Mouse (Mus musculus) forebrain, embryonic 16.5 days (tissue): Measurements from ENCODE around the gene Bicra. TPM values are rescaled to one million over a fixed set of nuclear protein-coding genes. Genes with fewer than 3 reads are reported as not detected.

ENCODE experiments used
- ATAC-seq: fragments of 200-750 bp; cut with Nextera tagmentation; 2 replicates; pipeline ENCODE4 v1.8.0; 2017; ENCODE audit warnings: mild to moderate bottlenecking, moderate library complexity
- H3K27ac ChIP-seq: fragments of 300-500 bp; sonication (generic); 2 replicates; pipeline ENCODE4 v1.5.1; 2014; ENCODE audit warnings: low read length, control low read depth
- H3K27me3 ChIP-seq: fragments of 300-500 bp; sonication (generic); replicated peaks from 2 replicates; pipeline ENCODE4 v1.6.1; 2014; ENCODE audit warnings: low read length; ENCODE audit not compliant: control insufficient read depth, insufficient read depth
- H3K36me3 ChIP-seq: fragments of 300-500 bp; sonication (generic); 2 replicates; pipeline ENCODE4 v1.6.1; 2014; ENCODE audit not compliant: control insufficient read depth, insufficient read depth
- H3K4me1 ChIP-seq: fragments of 300-500 bp; sonication (generic); replicated peaks from 2 replicates; pipeline ENCODE4 v1.6.1; 2014; ENCODE audit warnings: low read length; ENCODE audit not compliant: control insufficient read depth, insufficient read depth
- H3K4me2 ChIP-seq: fragments of 300-500 bp; sonication (generic); 2 replicates; pipeline ENCODE4 v1.6.1; 2014; ENCODE audit warnings: mild to moderate bottlenecking, low read length, control low read depth
- H3K4me3 ChIP-seq: fragments of 300-500 bp; sonication (generic); replicated peaks from 2 replicates; pipeline ENCODE4 v1.5.1; 2014; ENCODE audit warnings: mild to moderate bottlenecking, low read length, control low read depth
- H3K9ac ChIP-seq: fragments of 300-500 bp; sonication (generic); replicated peaks from 2 replicates; pipeline ENCODE4 v1.6.1; 2014; ENCODE audit warnings: low read depth, low read length, control low read depth
- H3K9me3 ChIP-seq: fragments of 300-500 bp; sonication (generic); 2 replicates; pipeline ENCODE4 v1.6.1; 2016; ENCODE audit warnings: low read length; ENCODE audit not compliant: control insufficient read depth
- WGBS: fragments of 180-500 bp; shearing (Covaris S2); extraction: QIAGEN DNeasy Blood & Tissue Kit; methylation state at CpG from one replicate; pipeline ENCODE4 v1.1.7; 2014; 5-methylcytosine and 5-hydroxymethylcytosine counted together
- polyA plus RNA-seq: library from polyadenylated mRNA; unstranded; fragments of >200 nt; fragmentation: Nextera tagmentation; extraction: Ambion mirVana; gene quantifications from 2 replicates; pipeline ENCODE4 v1.2.1, GENCODE M21; 2015

Bicra gene
- 9.0 and 11.2 TPM in 2 replicates for polyA plus RNA-seq

DNA sequence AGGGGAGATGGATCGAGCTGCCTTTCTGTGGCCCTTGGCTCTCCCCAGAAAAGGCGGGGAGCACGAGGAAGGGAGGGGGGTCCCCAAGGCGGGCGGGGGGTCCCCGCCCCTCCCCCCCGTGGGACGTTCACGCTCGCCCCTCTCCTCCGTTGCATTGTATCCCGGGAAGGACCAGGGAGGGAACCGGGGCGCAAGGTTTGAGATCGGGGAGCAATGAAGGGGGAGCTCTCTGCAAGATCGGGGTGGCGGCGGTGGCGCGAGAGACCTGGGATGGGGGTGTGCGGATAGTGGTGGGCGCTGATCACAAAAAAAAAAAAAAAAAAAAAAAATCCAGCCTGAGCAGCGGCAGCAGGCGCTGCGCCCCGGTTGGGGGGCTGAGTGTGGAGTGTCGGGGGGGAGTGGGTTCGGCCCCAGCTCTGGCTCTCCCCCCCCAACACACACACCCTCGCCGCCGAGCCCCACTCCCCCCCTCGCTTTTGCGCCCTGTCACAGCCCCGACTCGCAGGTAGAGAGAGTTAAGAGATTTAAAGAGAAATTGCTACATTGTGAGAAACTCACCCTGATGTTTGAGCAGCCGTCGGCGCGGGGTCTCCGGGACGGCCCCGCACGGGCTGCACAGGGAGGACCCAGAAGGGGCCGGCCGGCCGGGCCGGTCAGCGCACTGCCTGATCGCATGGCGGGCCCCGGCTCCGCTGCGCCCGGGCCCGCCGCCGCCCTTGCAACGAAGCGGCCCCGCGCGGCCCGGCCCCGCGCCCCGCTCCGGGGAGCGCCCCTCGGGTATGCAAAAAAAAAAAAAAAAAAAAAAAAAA, at the start of gene Bicra:
Gene Bicra, minus strand, starts transcription at position 584 of the 809 bp plus-strand sequence.
- peak within 1 kb of the TSS; percentile 83 for H3K4me2 ChIP-seq
- peak within 1 kb of the TSS; percentile 98 for H3K9ac ChIP-seq
- H3K36me3 ChIP-seq = no peaks in the 10 kb centered on the region
- H3K9me3 ChIP-seq = no peaks in the 10 kb centered on the region
- WGBS = under 1% methylated on average over 34 of the region's 69 CpGs
- H3K27me3 ChIP-seq = no peaks in the 10 kb centered on the region
- peak within 1 kb of the TSS; percentile 84 for H3K4me3 ChIP-seq
- H3K27ac ChIP-seq = peak within 1 kb of the TSS; percentile 99
- H3K4me1 ChIP-seq = peaks cover 48% of the 10 kb centered on the region
- peak; percentile 66 for ATAC-seq

DNA sequence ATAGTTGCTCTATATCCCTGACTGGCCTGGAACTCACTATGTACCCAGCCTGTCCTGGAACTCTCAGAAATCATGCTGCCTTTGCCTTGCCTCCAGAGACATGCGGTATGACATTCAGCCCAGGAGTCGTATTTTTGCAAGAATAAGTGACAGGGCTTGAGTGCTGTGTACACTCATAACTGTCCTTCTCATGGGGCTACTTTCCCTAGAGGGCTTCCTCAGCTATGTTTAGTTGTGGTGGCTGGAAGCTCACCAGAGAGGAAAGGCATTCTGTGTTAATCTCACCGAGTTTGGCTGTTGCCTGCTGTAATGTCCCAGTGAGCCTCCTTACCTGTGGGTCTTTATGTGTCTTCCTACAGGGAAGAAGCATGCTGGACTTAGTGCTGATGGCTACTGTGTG, 46.9 kb upstream of the Bicra start:
- Histone ChIP-seq H3K27ac (no peak overlapping the region), H3K4me3 (no peak overlapping the region), H3K9me3 (no peaks in the 10 kb centered on the region), H3K36me3 (no peaks in the 10 kb centered on the region), H3K4me2 (no peak overlapping the region), H3K27me3 (no peaks in the 10 kb centered on the region), H3K9ac (no peak overlapping the region), H3K4me1 (peaks cover 12% of the 10 kb centered on the region)
- 75% methylated on average over 3 of the region's 3 CpGs for WGBS
- ATAC-seq = no peak

DNA sequence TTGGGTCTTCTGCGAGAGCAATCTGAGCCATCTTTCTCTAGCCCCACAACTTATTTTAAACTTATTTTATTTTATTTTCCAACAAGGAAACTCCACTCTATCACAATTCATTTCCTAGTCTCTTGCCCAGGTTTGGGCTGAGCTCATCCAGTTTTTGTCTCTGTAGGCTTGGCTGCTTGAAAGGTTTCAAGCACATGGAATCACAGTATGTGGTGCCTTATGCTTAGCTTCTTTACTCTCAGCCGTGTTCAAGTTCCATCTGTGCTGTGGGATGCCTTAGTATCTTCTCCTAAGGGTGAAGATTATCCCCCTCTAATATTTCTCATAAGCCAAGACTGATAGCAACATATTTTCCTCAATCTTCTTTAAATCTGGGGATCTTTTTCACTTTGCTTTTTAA, 39.9 kb upstream of the Bicra start:
- 79% methylated on average over 2 of the region's 2 CpGs for WGBS
- Histone ChIP-seq H3K9ac (no peak overlapping the region), H3K27me3 (no peaks in the 10 kb centered on the region), H3K9me3 (no peaks in the 10 kb centered on the region), H3K27ac (no peak overlapping the region), H3K4me2 (no peak overlapping the region), H3K4me1 (no peaks in the 10 kb centered on the region), H3K36me3 (no peaks in the 10 kb centered on the region), H3K4me3 (no peak overlapping the region)
- no peak; the same call in 1 of the 2 replicates for ATAC-seq

DNA sequence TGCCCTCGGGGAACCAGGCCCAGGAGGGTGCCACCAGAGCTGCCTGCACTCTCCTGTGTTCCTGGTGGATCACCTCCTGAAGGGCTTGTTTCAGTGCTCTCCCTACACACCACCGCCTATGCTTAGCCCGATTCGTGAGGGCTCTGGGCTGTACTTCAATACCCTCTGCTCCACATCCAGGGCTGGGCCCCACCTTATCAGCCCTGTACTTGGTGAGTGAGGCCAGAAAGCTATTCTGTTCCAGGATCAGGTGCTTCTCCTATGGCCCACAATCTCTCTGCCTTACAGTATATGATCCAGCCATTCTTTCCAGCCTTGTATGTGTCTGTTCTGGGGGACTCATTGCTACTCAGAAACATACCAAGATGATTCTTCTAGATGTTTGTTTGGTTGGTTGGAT, 35.6 kb upstream of the Bicra start:
- Histone ChIP-seq H3K9ac (no peak overlapping the region), H3K27me3 (no peaks in the 10 kb centered on the region), H3K4me2 (no peak overlapping the region), H3K27ac (no peak overlapping the region), H3K4me3 (no peak overlapping the region), H3K36me3 (no peaks in the 10 kb centered on the region), H3K4me1 (no peaks in the 10 kb centered on the region), H3K9me3 (no peaks in the 10 kb centered on the region)
- WGBS = 65% methylated on average over 4 of the region's 4 CpGs
- no peak for ATAC-seq

DNA sequence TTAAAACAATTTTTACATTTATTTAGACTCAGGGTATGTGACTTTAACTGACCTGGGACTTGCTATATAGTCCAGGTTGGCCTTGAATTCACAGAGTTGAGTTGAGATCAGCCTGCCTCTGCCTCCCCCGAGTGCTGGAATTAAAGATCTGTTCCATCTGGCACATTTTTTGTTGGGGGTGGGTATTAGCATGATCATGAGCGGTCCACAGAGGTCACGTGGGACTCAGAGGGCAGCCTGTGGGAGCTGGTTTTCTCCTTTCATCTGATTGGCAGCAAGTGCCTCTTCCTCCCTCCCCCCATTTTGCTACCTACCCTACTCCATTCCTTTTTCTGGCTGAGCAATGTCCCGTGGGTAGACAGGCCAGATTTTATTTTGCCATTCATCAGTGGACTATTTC, 32.9 kb upstream of the Bicra start:
- ATAC-seq = no peak
- 61% methylated on average over 4 of the region's 4 CpGs for WGBS
- Histone ChIP-seq H3K4me1 (no peaks in the 10 kb centered on the region), H3K27me3 (no peaks in the 10 kb centered on the region), H3K27ac (no peak overlapping the region), H3K4me2 (no peak overlapping the region), H3K9me3 (no peaks in the 10 kb centered on the region), H3K9ac (no peak overlapping the region), H3K4me3 (no peak overlapping the region), H3K36me3 (no peaks in the 10 kb centered on the region)

DNA sequence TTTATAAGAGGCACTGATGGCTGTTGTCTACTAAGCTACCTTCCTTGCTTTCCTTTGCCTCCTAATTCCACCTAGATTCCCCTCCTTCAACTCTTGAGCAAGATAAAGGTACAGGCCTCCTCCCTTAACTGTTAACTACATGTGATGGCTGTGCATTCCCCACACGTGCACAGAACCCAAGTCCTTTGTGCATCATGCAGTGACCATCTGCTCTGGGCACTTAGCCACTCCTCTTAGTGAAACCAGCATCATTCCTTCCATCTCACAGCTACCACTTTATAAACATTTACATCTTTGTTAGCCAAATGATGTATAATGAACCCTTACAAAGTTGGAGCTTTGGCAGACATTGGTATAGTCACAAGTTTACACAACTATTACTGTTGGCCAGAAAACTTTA, 32.2 kb upstream of the Bicra start:
- Histone ChIP-seq H3K9ac (no peak overlapping the region), H3K4me3 (no peak overlapping the region), H3K4me2 (no peak overlapping the region), H3K27ac (no peak overlapping the region), H3K27me3 (no peaks in the 10 kb centered on the region), H3K36me3 (no peaks in the 10 kb centered on the region), H3K9me3 (no peaks in the 10 kb centered on the region), H3K4me1 (no peaks in the 10 kb centered on the region)
- 41% methylated on average over 1 of the region's 1 CpGs for WGBS
- ATAC-seq = no peak

DNA sequence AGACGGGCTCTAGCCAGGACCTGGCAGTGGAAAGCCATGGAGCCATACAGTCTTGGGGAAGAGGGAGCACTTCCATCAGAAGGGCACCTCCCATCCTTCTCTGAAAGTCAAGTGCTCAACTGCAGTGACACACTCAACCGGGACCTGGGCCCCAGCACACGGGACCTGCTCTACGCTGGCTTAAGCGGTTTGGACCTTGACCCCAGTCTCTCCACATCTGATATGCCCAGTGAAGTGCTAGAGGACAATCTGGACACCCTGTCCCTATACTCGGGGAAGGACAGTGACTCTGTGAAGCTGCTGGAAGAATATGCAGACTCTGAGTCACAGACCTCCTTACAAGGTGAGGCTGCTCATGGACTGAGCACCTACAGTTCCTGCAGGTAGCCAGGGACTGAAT, 24.2 kb upstream of the Bicra start:
- Histone ChIP-seq H3K36me3 (no peaks in the 10 kb centered on the region), H3K4me2 (no peak overlapping the region), H3K9ac (no peak overlapping the region), H3K27me3 (no peaks in the 10 kb centered on the region), H3K27ac (no peak overlapping the region), H3K4me1 (no peaks in the 10 kb centered on the region), H3K4me3 (no peak overlapping the region), H3K9me3 (no peaks in the 10 kb centered on the region)
- no peak for ATAC-seq
- 85% methylated on average over 6 of the region's 6 CpGs for WGBS

DNA sequence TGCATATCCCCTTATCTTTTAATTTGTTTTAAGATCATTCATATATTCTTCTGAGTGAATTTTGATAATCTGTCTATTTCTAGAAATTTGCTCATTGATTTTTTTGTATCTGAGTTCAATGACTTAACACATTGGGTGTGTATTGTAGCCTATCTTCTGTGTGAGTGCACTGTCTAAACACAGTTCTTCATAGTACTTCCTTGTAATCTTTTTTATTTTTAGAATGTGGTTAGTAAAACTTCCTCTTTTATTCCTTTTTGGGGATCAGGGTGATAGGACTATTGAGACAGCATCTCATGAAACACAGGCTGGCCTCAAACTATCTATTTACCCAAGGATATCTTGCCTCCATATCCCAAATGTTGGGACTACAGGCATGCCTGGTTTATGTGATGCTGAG, 23.1 kb upstream of the Bicra start:
- no peak overlapping the region for H3K4me2 ChIP-seq
- no peak overlapping the region for H3K9ac ChIP-seq
- H3K9me3 ChIP-seq = no peaks in the 10 kb centered on the region
- H3K36me3 ChIP-seq = no peaks in the 10 kb centered on the region
- no peak for ATAC-seq
- H3K4me1 ChIP-seq = no peaks in the 10 kb centered on the region
- H3K27me3 ChIP-seq = no peaks in the 10 kb centered on the region
- H3K27ac ChIP-seq = no peak overlapping the region
- no peak overlapping the region for H3K4me3 ChIP-seq

DNA sequence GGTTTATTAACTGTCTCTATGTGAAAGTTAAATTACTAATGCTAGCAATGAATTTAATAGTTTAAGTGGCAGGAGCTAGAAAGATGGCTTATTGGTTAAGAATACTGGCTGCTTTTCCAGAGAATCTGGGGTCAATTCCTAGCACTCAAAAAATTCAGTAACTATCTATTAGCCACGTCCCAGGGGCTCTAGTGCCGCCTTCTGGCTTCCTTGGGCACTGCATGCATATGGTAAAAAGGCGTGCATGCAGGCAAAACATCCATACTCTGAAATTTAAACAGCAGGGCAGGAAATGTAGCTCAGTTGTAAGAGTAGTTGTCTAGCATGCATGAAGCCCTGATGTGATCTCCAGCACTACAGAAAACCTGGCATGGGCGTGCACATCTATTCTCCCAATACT, 15.8 kb upstream of the Bicra start:
- H3K36me3 ChIP-seq = no peaks in the 10 kb centered on the region
- WGBS = 33% methylated on average over 4 of the region's 4 CpGs
- no peaks in the 10 kb centered on the region; the same call in 1 of the 2 replicates for H3K4me1 ChIP-seq
- H3K9ac ChIP-seq = no peak overlapping the region
- peaks cover 6% of the 10 kb centered on the region; the same call in 1 of the 2 replicates for H3K9me3 ChIP-seq
- H3K27me3 ChIP-seq = peaks cover 15% of the 10 kb centered on the region
- no peak overlapping the region for H3K27ac ChIP-seq
- no peak overlapping the region for H3K4me3 ChIP-seq
- H3K4me2 ChIP-seq = no peak overlapping the region
- no peak for ATAC-seq

DNA sequence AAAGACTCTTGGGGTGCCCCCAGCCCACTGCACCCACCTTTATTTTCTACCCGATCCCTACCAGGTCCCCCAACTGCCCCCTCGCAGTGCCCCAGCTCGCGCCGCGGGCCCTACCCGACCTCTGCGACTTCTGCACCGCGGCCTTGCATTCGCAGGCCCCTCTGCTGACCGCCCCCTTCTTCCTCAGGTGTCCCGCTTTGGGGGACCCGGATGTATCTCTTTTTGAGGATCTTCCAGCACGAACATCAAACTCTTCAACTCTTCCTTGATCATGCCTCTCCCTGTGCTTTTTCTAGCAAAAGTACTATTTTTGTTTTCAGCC, 14.3 kb upstream of the Bicra start:
- Histone ChIP-seq H3K27ac (no peak overlapping the region), H3K27me3 (peaks cover 15% of the 10 kb centered on the region), H3K9me3 (peaks cover 6% of the 10 kb centered on the region; the same call in 1 of the 2 replicates), H3K4me1 (no peaks in the 10 kb centered on the region; the same call in 1 of the 2 replicates), H3K4me2 (no peak overlapping the region; the same call in 1 of the 2 replicates), H3K9ac (no peak overlapping the region), H3K4me3 (no peak overlapping the region), H3K36me3 (no peaks in the 10 kb centered on the region)
- ATAC-seq = no peak
- WGBS = 78% methylated on average over 15 of the region's 15 CpGs
